Mouse (Mus musculus) embryonic facial prominence, embryonic 14.5 days (tissue): ENCODE data around the gene Syt12. TPM values are rescaled to one million over a fixed set of nuclear protein-coding genes. Genes with fewer than 3 reads are reported as not detected.

ENCODE experiments used
- ATAC-seq: fragments of 200-750 bp; cut with Nextera tagmentation; 2 replicates; pipeline ENCODE4 v1.8.0; 2017; ENCODE audit warnings: low read depth, moderate number of reproducible peaks, moderate TSS enrichment
- DNase-seq: peaks from one replicate; pipeline ENCODE4 v3.0.0-alpha.2; 2015; ENCODE audit warnings: low spot score
- H3K27ac ChIP-seq: fragments of 300-500 bp; sonication (generic); replicated peaks from 2 replicates; pipeline ENCODE4 v1.5.1; 2014; ENCODE audit warnings: low read depth, mild to moderate bottlenecking, low read length, moderate library complexity
- H3K27me3 ChIP-seq: fragments of 300-500 bp; sonication (generic); replicated peaks from 2 replicates; pipeline ENCODE4 v1.6.1; 2014; ENCODE audit warnings: low read length; ENCODE audit not compliant: control insufficient read depth, insufficient read depth
- H3K36me3 ChIP-seq: fragments of 300-500 bp; sonication (generic); 2 replicates; pipeline ENCODE4 v1.6.1; 2014; ENCODE audit warnings: low read length, mixed read lengths; ENCODE audit not compliant: control insufficient read depth, insufficient read depth
- H3K4me1 ChIP-seq: fragments of 300-500 bp; sonication (generic); 2 replicates; pipeline ENCODE4 v1.6.1; 2014; ENCODE audit warnings: antibody characterized with exemption, low read length; ENCODE audit not compliant: control insufficient read depth, insufficient read depth
- H3K4me2 ChIP-seq: fragments of 300-500 bp; sonication (generic); 2 replicates; pipeline ENCODE4 v1.6.1; 2014; ENCODE audit warnings: low read depth, mild to moderate bottlenecking, low read length, moderate library complexity, mixed read lengths
- H3K4me3 ChIP-seq: fragments of 300-500 bp; sonication (generic); 2 replicates; pipeline ENCODE4 v1.5.1; 2014; ENCODE audit warnings: low read depth, mild to moderate bottlenecking, low read length
- H3K9ac ChIP-seq: fragments of 300-500 bp; sonication (generic); 2 replicates; pipeline ENCODE4 v1.6.1; 2014; ENCODE audit warnings: low read depth, mild to moderate bottlenecking, low read length, moderate library complexity, mixed read lengths
- H3K9me3 ChIP-seq: fragments of 300-500 bp; sonication (generic); 2 replicates; pipeline ENCODE4 v1.6.1; 2016; ENCODE audit warnings: low read length; ENCODE audit not compliant: control insufficient read depth
- WGBS: fragments of 180-500 bp; shearing (Covaris S2); extraction: QIAGEN DNeasy Blood & Tissue Kit; methylation state at CpG from one replicate; pipeline ENCODE4 v1.1.7; 2014; 5-methylcytosine and 5-hydroxymethylcytosine counted together
- polyA plus RNA-seq: library from polyadenylated mRNA; unstranded; fragments of >200 nt; fragmentation: Nextera tagmentation; extraction: Ambion mirVana; gene quantifications from 2 replicates; pipeline ENCODE4 v1.2.1, GENCODE M21; 2014

Syt12 gene
- polyA plus RNA-seq, 1 experiment from 2014 or later, result 0.90 TPM

GRCm38 (mm10) chr19:4495814-4496213 lies 18.6 kb upstream of the Syt12 start:
- H3K9me3 ChIP-seq, result no peaks in the 10 kb centered on the region
- 80% methylated on average over 5 of the region's 5 CpGs for WGBS
- H3K27me3 ChIP-seq, result no peaks in the 10 kb centered on the region
- H3K9ac ChIP-seq, result no peak overlapping the region
- DNase-seq (no peak), ATAC-seq (no peak)
- H3K4me3 ChIP-seq, result no peak overlapping the region
- no peaks in the 10 kb centered on the region for H3K36me3 ChIP-seq
- H3K27ac ChIP-seq, result no peak overlapping the region
- H3K4me2 ChIP-seq, result no peak overlapping the region
- no peaks in the 10 kb centered on the region for H3K4me1 ChIP-seq

DNA sequence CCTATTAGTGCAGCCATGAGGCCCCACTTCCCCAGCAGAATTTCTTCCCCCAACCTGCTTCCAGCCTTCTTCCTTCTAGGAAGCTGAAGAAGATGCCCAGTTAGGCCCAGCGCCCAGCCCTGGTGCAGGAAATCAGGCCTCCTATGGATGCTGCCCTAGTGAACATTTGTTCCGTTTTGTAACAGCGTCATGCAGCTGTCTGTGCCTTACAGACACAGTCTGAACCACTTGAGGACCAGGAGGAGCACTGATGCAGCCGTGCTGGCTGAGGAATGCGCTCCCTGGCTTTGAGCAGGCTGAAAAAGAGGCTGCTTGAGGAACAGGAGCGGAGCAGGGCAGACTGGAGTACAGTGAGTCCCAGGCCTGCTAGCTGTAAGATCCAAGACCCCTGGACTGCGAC lies 17.5 kb upstream of the Syt12 start:
- no peak for ATAC-seq
- 69% methylated on average over 7 of the region's 7 CpGs for WGBS

GRCm38 (mm10) chr19:4492526-4493296 lies 15.5 kb upstream of the Syt12 start:
- WGBS, result 50% methylated on average over 9 of the region's 9 CpGs
- H3K9me3 ChIP-seq, result no peaks in the 10 kb centered on the region
- no peaks in the 10 kb centered on the region for H3K4me1 ChIP-seq
- no peaks in the 10 kb centered on the region for H3K36me3 ChIP-seq
- H3K9ac ChIP-seq, result no peak overlapping the region
- H3K4me3 ChIP-seq, result no peak overlapping the region
- no peak overlapping the region for H3K27ac ChIP-seq
- DNase-seq (no peak), ATAC-seq (no peak)
- H3K27me3 ChIP-seq, result no peaks in the 10 kb centered on the region
- no peak overlapping the region for H3K4me2 ChIP-seq

More for the DNA sequence above, 17.5 kb upstream of the Syt12 start:
- Histone ChIP-seq H3K36me3 (no peaks in the 10 kb centered on the region), H3K27ac (no peak overlapping the region), H3K4me2 (no peak overlapping the region), H3K27me3 (no peaks in the 10 kb centered on the region), H3K9me3 (no peaks in the 10 kb centered on the region), H3K4me3 (no peak overlapping the region), H3K9ac (peak overlapping the region; percentile 30; the same call in 1 of the 2 replicates), H3K4me1 (no peaks in the 10 kb centered on the region)
- no peak for DNase-seq

DNA sequence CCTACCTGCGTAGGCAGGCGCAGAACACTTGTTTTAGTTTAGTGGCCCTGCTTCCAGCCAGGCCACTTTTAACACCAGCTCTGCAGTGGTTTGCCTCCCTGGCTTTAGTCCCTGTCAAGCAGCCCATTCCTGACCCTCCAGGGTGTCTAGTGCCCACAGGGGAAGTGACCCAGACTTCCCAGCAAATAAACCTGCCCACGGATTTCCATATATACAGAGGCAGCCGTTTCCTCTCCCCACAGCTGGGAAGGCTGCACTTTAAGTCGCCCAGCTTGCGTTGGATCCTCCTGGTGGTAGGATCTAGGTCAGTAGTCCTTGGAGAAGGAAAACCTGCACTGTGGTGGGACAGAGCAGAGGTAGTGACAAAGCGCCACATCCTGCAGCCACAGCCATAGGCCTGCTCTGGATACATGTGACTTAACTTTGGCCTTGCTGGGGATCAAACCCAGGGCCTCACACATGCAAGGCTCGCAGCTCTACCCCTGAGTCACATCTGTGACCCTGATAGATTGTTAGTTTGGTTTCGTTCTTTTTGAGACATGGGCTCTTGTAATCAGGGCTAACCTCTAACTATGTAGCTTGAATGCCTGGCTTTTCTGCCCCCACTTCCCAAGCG lies 13.9 kb upstream of the Syt12 start:
- no peaks in the 10 kb centered on the region for H3K4me1 ChIP-seq
- no peaks in the 10 kb centered on the region for H3K9me3 ChIP-seq
- WGBS, result 57% methylated on average over 10 of the region's 10 CpGs
- no peak overlapping the region for H3K4me2 ChIP-seq
- no peaks in the 10 kb centered on the region for H3K36me3 ChIP-seq
- H3K27ac ChIP-seq, result no peak overlapping the region
- H3K4me3 ChIP-seq, result no peak overlapping the region
- no peak for ATAC-seq
- H3K9ac ChIP-seq, result no peak overlapping the region
- H3K27me3 ChIP-seq, result no peaks in the 10 kb centered on the region
- DNase-seq, result no peak

DNA sequence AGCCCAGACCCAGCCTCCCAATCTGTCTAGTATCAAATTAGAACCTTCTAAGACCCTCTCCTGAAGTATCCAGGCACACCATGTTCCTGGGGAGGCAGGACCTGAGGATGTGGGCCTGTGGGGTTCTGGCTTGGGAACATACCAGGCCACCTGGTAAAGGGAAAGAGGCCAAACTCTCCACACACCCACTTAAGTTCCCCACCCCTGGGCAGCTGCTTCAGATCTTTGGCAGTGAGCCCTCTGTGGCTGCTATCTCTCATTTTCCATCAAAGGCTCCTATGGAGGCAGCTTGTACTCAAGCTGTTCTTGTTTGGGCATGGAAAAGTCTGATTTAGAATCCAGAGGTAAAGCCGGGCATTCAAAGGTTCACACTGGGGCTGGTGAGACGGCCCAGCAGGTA lies 10.6 kb upstream of the Syt12 start:
- H3K9ac ChIP-seq, result no peak overlapping the region
- WGBS, result 56% methylated on average over 2 of the region's 2 CpGs
- H3K27me3 ChIP-seq, result no peaks in the 10 kb centered on the region
- H3K27ac ChIP-seq, result no peak overlapping the region
- peak; percentile 33 for DNase-seq
- H3K9me3 ChIP-seq, result no peaks in the 10 kb centered on the region
- no peaks in the 10 kb centered on the region for H3K36me3 ChIP-seq
- H3K4me2 ChIP-seq, result no peak overlapping the region
- ATAC-seq, result no peak
- H3K4me3 ChIP-seq, result no peak overlapping the region
- no peaks in the 10 kb centered on the region for H3K4me1 ChIP-seq

DNA sequence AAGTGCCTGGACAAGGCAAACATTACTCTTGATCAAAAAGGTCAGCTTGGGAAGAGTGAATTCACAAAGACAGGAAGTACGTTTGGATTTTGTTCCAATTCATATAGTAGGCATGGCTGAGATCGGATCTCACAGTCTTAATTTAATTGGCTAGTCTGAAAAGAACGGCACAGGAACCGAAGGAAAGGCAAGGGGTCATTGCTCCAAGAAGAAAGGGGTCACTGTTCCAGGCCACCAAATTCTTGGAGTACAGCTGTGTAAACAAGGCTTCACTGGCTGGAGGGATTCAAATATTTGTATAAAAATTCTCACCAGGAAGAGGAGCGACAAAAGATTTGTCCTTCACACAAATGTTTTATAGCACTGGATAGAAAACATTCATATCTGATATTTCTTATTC lies 7.8 kb upstream of the Syt12 start:
- ATAC-seq (no peak), DNase-seq (no peak)
- Histone ChIP-seq H3K27ac (no peak overlapping the region), H3K4me1 (no peaks in the 10 kb centered on the region), H3K27me3 (no peaks in the 10 kb centered on the region), H3K9me3 (no peaks in the 10 kb centered on the region), H3K4me2 (no peak overlapping the region), H3K9ac (no peak overlapping the region), H3K4me3 (no peak overlapping the region), H3K36me3 (no peaks in the 10 kb centered on the region)
- WGBS, result 24% methylated on average over 5 of the region's 5 CpGs

GRCm38 (mm10) chr19:4482111-4482859 lies 5.0 kb upstream of the Syt12 start:
- Histone ChIP-seq H3K4me1 (no peaks in the 10 kb centered on the region), H3K4me3 (no peak overlapping the region), H3K4me2 (no peak overlapping the region), H3K9ac (no peak overlapping the region), H3K36me3 (no peaks in the 10 kb centered on the region), H3K9me3 (no peaks in the 10 kb centered on the region), H3K27me3 (peaks cover 4% of the 10 kb centered on the region; the same call in 1 of the 2 replicates), H3K27ac (no peak overlapping the region)
- 72% methylated on average over 3 of the region's 3 CpGs for WGBS
- DNase-seq (no peak), ATAC-seq (no peak)

DNA sequence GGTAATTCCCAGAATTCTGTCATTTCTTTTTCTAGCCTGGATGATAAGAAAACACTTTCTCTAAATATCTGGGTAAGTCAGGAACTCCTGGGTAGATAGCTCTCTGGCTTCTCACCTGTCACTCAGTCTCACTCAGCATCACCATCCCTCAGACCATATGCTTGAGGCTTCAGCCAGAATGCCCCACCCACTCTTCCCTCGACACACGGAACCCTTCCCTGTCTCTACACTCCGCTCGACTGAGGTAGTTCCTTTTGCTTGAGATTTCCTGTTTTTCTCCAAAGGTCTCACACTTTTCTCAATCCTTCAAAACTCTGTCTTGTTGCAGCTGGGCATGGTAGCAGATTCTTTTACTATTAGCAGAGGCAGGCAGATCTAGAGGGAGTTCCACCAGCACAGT lies 4.1 kb upstream of the Syt12 start:
- peaks cover 11% of the 10 kb centered on the region for H3K27me3 ChIP-seq
- H3K9ac ChIP-seq, result no peak overlapping the region
- WGBS, result 25% methylated on average over 4 of the region's 4 CpGs
- ATAC-seq (no peak), DNase-seq (no peak)
- H3K9me3 ChIP-seq, result no peaks in the 10 kb centered on the region
- H3K4me2 ChIP-seq, result no peak overlapping the region
- no peak overlapping the region for H3K4me3 ChIP-seq
- H3K36me3 ChIP-seq, result no peaks in the 10 kb centered on the region
- no peak overlapping the region for H3K27ac ChIP-seq
- no peaks in the 10 kb centered on the region for H3K4me1 ChIP-seq
